Mouse (Mus musculus) adrenal gland, adult (tissue): ENCODE measurements around the gene Pced1a.

Experiments
- DNase-seq, 2 experiments: peaks; one replicate each; pipeline ENCODE4 v3.0.0; 2022 to 2023; ENCODE audit warnings: low spot score in 1 of 2; ENCODE audit not compliant: inconsistent age in 2 of 2

Gene Pced1a

DNA sequence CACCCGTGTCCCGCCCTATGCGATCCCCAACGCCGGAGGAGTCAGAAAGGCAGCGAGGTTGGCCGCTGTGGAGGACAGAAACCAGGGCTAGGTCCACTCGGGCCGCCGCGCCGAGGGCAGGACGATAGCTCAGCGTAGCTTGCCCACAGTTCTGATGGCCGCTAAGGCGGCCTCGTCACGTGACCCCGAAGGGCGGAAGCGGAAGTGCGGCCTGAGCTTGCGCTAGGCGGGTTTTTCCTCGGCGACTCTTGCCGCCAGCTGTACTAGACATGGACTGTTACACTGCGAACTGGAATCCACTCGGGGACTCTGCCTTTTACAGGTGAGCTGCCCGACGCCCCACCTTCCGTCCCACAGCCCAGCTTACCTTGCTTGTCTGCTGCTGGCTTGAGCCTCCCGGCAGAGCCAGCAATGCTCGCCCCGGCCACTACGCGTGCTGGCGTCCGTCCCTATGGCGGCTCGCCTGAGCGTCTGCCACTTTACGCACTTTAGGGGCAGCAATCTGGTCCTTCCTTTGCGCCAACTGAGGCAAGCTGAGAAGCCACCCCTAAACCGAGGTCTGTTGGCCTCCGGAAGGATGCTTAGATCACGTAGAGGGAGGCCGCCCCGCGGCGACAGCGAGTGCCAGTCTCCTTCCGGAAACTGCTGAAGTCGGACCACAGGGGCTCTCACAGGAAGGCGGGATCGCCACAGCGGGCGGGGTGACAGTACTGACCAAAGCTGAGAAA is at the start of gene Pced1a, which contains the start of gene Vps16:
Gene Pced1a (minus strand): TSS at position 576 of the 728 bp plus-strand sequence.
Gene Vps16 (plus strand): TSS at position 214 of the 728 bp plus-strand sequence.
- peak; percentile 94 to 98 for DNase-seq

DNA sequence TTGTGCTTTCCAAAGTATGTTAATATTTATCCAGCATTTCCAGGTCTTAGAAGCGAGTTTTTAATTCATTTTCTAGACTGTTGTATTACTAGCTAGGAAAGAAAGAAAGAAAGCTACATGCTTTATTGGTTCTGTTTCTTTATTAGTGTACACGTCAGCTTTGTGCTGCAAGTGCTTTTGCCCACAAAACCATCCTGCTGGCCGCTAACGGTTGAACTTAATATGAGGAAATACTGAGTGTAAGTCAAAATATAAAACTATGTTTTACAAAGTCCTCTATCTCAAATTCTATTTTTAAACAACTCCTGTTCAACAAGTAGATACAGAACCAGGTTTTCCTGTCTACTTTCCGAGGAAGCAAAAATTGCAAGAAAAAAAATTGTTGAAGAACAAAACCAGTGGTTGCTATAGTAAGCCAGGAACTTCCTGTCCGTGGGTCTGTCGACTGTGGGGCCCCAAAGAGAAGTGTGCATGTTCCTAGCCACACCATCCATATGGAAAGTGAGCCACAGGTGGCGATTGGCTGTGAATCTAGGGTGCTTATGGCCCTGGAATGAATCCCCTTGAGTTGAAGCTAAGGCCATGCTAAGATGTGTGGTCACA is 48.5 kb upstream of the Pced1a start:
- no peak for DNase-seq

DNA sequence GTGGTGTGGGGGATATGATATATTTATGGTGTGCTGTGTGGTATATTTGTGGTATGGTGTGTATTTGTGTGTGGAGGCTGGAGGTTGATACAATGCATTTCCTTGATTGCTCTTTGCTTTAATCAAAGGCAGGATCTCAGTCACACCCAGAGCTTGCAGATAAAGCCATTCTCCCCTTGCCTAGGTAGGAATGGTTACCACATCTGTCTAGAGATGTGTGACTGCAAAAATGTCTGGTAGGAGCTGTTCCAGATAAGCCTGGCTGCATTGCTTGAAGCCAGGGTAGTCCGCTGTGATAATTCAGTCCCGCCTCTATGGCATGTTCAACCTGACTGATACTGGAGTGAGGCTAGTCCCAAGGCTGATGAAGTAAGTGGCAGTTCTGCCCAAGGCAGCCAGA is 45.4 kb upstream of the Pced1a start:
- peak in 1 of 2 experiments; percentile 51 for DNase-seq

DNA sequence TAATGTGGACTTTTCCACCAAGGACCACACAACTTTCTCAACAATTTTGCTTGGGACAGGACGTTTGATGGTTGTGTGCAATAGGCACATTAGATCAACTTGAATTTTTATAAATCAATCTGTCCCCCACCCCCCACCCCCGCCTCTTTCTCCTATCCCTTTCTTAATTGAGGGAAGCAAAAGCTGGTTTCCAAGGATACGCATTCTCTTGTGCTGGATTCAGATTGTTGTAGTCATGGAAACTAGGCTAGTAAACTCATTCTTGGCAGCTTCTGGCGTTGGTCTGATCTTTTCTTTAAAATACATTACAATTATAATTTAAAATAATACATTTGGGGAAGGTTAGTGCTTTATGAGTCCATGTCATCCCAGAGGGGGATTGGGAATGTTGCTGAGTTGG is 44.9 kb upstream of the Pced1a start:
- DNase-seq: no peak

DNA sequence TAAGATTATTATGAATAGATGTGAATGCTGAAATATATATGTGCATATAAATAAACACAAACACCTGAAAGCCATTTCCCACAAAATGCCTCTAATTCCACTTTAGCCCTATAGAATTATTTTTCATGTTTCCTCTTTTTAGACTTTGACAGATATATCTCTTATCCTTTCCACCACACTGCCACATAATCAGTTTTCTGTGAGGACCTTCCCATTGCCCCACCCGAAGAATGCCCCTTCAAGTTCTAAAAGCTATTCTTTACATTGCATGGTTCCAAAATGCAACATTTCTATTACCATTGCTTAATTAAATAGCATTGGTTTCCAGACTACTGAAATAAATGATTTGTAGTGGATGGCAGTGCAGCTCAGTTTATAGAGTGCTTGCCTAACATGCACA is 41.9 kb upstream of the Pced1a start:
- DNase-seq: no peak

DNA sequence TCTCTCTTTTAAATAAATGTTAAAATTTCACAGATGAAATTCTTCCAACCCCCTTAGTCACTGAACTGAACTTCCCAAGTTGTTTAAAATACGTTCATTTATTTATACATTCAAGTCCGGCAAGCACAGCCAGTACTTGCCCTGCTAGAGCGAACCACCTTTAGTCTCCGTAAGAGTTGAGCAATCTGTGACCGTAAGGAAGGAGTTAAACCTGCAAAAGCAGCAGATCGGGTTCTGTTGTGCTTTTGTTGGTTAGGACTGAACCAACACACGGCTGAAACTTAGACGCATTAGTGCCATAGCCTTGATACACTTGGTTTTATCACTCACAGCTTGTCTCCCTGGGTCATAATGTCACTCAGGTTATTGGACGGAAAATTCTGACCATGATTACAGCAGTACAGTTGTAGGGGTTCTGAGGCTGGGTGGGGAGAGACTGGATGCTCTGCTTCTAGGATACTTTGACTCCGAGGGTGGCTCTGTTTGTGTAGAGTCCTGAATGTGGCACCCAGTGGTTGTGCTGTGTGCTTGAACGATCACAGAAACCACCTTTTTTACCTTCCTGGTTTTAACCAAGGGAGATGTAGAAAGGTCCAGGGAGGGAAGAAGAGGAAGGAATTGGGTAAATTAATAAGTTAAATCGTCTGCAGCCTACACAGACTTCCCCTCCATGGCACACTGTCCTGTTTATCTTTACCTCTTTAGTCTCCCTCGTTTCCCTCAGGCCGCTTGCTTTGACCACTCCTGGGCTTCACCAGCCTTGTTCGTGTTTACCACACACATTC is 37.0 kb upstream of the Pced1a start:
- no peak for DNase-seq

DNA sequence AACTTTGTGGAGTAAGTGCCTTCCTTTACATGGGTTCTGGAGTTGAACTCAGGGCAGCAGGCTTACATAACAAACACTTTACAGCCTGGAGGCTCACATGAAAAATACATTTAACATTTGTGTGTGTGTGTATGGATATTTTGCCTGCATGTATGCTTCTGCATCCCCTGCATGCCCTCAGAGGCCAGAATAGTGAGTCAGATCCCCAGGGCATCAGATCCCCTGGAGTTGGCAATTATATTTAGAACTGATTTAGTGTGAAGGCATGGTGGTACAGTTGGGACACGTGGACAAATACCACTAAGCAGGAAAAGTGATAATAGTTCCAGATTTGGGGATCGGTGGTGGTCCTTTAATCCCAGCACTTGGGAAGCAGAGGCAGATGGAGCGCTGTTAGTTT is 35.1 kb upstream of the Pced1a start:
- DNase-seq: no peak

DNA sequence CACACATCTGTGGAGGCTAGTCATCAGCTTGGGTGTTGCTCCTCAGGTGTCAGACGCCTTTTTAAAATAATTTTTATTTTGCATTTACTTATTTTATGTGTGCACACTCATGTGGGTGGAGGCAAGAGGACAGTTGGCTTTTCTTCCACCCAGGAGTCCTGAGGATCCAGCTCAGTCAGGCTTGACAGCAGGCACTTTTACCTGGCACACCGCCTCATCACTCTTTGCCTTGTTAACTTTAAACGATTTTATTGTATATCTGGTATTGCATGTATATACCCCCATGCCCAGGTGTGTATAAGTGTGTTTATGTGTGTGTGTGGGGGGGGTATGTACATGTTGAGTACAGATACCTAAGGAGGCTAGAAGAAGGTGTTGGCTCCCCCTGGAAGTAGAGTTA is 33.4 kb upstream of the Pced1a start:
- DNase-seq: no peak

DNA sequence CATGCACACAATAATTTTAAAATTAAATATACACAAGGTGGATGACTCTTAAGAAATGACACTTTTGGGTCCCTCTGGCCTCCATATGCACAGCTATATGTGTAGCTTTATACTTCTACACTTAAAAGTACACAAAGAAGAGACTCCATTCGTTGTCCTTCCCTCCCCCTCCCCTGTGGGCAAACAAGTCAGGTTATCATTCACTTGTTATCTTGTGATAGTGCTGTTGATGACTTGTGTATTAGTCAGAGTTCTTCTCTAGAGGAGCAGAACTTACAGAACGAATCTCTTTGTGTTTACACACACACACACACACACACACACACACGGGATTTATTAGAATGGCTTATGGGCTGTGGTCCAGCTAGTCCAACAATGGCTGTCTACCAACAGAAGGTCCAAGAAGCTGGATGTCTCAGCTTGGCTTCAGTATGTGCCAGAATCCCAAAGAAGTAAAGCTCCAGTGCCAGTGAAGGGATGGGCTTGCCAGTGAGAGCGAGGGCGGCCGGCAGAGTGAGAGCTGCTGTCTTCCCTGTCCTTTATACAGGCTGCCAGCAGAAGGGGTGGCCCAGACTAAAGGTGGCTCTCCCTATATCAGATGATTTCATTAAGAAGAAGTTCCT is 30.4 kb upstream of the Pced1a start:
- DNase-seq: peak in 1 of 2 experiments; percentile 49

DNA sequence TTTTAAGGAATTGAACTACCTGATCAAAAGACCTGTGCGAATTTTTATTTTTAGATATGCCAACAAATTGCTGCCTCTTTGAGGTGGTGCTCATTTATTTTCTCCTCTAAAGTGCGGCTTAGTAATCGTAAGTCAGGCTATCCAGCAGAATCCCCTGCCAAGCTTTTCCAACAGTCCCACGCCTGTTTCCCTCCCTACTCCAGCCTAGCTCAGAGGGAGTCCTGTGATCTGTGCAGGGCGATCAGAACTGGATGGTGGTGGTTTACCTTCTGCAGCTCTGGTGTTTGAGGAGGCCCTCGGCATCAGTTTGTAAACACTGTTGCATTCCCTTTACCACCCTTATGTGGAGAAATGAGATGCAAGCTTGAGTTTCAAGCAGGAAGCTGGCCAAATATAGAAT is 28.9 kb upstream of the Pced1a start:
- DNase-seq: no peak

DNA sequence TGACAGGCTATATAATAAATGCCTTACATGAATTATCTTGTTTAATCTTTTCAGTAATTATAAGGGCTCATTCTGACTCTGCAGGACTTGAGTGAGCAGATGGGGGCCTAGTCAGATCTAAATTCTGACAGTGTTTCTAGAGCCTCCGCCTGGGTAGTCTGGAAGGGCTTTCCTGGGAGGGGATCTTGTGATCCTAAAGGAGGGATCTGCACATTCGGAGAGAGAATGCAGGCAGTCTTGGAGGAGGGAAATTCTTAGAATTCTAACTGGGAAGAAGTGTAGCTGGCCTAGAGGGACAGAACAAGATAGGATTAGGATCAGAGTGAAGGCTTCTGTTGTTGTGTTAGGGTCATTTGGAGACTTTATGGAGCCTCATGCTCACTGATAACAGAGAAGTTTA is 27.8 kb upstream of the Pced1a start:
- DNase-seq: no peak

DNA sequence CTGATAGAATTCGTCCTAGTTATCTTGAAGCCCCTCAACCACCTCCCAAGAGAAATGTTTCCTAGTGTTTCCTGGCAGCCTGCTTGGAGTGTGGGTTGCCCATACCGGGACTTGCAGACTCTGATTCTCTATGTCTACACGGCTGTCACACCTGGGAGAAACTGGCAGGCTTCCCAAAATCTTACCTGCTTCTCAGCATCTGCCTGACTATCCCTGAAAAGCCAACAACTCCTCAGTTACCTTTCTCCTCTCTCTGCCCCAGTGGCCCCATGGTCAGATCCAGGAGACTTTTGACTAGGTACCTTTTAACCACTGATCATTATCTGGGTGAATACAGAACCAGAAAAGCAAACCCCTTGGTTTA is 27.2 kb upstream of the Pced1a start:
- DNase-seq: no peak

DNA sequence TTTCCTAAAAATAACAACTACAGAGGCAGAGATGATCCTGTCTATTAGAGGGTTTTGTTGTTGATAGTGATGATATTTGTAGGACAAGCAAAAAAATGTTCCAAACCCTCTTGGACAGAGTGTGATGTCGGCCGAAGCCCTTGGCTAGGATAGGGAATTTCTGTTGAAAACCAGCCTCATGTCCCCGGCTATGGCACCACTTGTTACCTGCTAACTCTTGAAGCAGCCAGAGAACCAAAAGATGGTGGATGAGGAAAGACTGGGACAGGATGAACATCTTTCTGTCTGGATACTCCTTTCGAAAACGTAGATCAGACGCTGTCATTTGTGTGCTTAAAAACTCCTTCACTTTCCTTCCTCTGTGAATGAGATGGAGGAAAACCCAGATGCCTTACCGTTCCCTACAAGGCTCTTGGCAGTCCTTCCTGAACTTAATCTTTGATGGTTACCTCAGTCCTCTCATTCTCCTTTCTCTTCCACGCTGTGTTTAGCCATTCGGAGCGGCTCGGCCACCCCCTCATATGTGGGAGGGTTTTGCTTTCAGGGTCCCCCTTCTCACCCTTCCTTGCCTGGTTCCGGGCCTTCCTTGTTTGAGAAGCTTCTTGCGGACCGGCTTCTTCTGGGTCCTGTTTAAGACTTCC is 26.7 kb upstream of the Pced1a start:
- DNase-seq: peak in 1 of 2 experiments; percentile 55

DNA sequence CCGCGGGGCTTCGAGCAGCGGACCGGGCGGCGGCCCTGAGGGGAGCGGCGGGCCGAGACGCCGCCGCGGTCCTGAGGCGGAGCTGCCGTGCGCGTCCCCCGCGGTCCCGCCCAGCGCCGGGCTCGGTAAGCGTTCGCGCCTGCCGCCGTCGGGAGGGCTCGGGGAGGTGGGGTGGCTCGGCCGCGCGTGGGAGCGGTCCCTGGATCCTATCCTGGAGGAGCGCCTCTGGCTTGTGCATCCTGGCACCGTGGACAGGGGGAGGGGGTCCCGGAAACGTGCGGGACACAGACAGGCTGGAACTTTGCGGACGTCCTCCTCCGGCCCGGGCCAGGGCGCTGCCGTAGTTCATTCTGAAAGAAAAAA is 25.9 kb upstream of the Pced1a start:
- peak in 1 of 2 experiments; percentile 85 for DNase-seq

DNA sequence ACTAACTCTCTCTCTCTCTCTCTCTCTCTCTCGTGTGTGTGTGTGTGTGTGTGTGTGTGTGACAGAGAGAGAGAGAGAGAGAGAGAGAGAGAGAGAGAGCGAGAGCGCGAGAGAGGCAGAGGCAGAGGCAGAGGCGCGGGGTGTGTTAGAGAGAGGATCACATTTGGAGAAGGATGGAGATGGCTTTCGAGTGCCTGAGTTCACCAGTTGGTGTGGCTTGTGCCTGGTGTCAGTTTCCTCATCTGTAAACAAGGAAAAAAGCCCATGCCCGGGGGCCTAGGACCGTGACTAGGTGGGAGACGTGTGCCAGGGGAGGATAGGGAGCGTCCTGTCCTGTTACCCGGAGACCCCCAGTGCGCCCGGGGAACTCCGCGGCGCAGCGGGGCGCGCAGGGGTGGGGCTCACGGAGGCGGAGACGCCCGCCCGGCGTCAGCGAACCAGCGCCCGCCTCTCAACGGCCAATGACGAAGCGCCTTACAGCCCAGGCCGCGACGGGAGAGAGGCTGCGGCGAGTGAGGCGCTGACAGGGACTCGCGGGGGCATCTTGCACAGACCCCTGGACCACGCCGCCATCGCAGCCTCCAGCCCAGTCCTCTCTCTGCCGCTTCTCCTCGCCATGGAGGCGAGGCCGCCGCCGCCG is 25.4 kb upstream of the Pced1a start, which contains the start of gene Ptpra:
Gene Ptpra (plus strand): TSS at position 485 of the 640 bp plus-strand sequence.
- DNase-seq: peak; percentile 93 to 98

DNA sequence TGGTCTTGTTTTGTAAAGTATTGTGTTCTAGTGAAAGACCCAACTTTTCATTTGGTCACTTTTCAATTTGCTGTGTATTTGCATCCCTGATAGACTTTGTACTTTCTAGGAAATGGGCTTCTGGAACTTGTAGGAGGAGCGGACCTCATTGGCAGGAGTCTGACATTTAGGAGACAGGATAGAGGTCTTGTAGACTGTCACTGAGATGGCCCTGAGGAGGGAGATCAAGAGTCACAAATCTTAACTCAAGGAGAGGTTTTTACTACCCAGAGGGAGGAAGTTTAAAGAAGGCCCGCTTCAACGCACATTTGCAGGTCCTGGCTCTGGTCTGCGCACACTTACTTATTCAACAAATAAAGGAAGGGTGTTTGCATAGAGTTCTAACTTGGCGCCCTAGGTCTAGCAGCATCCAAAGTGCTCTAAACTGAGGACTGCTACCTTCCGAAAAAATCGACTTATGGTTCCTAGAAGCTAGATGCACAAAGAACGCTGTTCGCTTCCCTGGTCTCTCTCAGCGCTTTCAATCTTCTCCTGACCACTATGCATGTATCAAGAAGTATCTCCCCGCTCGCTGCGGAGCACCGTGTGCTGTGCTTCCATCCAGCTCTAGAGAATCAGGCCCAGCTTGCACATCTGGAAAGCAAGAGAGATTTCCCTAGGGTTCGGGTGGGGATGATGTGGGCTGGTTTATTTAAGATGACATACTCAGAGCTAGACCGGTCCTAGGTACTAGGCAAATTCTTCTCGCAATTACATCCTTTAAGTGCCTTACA is 24.7 kb upstream of the Pced1a start:
- peak in 1 of 2 experiments; percentile 60 for DNase-seq

DNA sequence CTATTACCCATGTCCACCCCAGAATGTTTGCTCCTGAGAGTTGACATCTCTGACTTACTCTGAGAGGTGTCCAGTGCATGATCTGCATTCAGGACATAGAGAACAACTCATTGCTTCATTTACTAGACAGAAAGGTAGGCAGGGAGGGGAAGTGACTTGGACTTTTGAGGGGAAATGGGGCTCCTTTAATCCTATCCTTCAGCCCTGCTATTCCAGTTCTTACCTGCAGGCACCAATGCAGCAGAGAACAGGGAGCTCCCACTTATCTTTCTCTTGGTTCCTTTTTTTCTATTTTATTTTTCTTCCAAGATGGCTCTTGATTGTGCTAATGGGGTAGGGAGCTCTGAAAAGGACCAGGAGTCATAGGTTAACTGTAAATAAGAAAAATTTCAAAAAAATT is 23.9 kb upstream of the Pced1a start:
- no peak for DNase-seq

DNA sequence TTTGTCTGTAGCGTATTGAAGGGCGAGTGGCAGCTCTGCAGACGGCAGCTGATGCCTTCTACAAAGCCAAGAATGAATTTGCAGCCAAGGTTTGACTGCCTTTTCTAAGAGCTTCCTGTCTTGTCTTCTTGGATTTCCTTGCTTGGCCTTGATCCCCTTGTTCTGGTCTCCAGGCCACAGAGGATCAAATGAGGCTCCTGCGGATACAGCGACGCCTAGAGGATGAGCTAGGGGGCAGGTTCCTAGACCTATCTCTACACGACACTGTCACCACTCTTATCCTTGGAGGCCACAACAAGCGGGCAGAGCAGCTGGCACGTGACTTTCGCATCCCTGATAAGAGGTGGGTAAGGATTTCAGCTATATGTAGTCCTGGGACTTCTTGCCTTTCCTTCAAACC is 17.7 kb upstream of the Pced1a start:
- no peak for DNase-seq

DNA sequence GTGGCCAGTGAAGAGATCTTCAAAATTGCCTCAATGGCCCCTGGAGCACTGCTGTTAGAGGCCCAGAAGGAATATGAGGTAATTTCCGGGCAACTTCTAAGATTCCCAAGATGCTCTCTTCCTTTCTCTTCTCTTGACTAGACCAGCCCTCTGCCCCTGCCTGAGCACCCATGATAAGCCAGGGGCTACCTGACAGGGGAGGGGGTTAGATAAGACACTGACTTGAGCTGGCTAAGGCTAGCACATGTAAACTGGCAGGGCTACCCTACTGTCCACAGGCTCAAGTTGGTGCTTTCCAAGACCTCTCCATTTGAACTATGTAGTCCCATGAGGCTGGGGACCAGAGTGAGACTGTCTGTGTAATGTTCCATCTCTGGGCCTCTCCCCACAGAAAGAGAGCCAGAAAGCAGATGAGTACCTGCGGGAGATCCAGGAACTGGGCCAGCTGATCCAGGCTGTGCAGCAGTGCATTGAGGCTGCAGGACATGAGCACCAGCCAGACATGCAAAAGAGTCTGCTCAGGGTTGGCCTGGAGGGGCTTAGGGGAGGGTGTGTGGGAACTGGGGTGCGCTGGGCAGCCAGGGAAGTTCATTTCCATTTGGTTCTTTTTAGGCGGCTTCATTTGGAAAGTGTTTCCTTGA is 15.5 kb upstream of the Pced1a start:
- no peak for DNase-seq
